In genomic region chr7:45338161-45338911, GRCm38 (mm10) we compare ENCODE assay signal across 7 mouse cellular contexts. TPM values are rescaled to one million over a fixed set of nuclear protein-coding genes. Genes with fewer than 3 reads are reported as not detected.
DNase-seq lines count a peak whose midpoint lies in the region; ATAC-seq and TF ChIP-seq lines count a peak whose summit lies in the region.

No protein-coding gene starts in this region.

- no peak for TF ChIP-seq CTCF in C2C12 (IDR thresholded peaks at IDR 0.05; ENCODE audit: control insufficient read depth, insufficient read depth, insufficient read length)

- no peaks in the 10 kb centered on the region for H3K27me3 ChIP-seq in C2C12 (ENCODE audit: control insufficient read depth, insufficient read depth, insufficient read length)
- H3K27me3 ChIP-seq in forebrain, embryonic 12.5 days, result peaks cover 54% of the 10 kb centered on the region
- peaks cover 3% of the 10 kb centered on the region; the same call in 1 of the 2 replicates for H3K27me3 ChIP-seq in kidney, embryonic 15.5 days
- no peaks in the 10 kb centered on the region for H3K27me3 ChIP-seq in splenic B cell, adult 2 months (ENCODE audit: control insufficient read depth, insufficient read depth, low read length, poor library complexity, severe bottlenecking)

- no peak overlapping the region for H3K27ac ChIP-seq in forebrain, embryonic 12.5 days
- peak overlapping the region; percentile 80 for H3K27ac ChIP-seq in kidney, embryonic 15.5 days

- peak; percentile 8; the same call in 1 of the 2 replicates for ATAC-seq in forebrain, embryonic 12.5 days (ENCODE audit: low FRiP score)
- peak; percentile 16 for ATAC-seq in kidney, embryonic 15.5 days (replicated peaks; ENCODE audit: low FRiP score)

- 3% methylated on average over 14 of the region's 14 CpGs for WGBS in forebrain, embryonic 12.5 days
- 2% methylated on average over 14 of the region's 14 CpGs for WGBS in kidney, embryonic 15.5 days

- H3K9me3 ChIP-seq in forebrain, embryonic 12.5 days, result no peaks in the 10 kb centered on the region
- H3K9me3 ChIP-seq in kidney, embryonic 15.5 days (replicated peaks), result no peaks in the 10 kb centered on the region

- no peak overlapping the region for H3ac ChIP-seq in C2C12 (ENCODE audit: control insufficient read depth, insufficient read length, low read depth)

- H3K4me3 ChIP-seq in C2C12 (ENCODE audit: insufficient read depth, poor library complexity, severe bottlenecking), result no peak overlapping the region
- peak overlapping the region; percentile 50; the same call in 1 of the 2 replicates for H3K4me3 ChIP-seq in forebrain, embryonic 12.5 days (replicated peaks)
- H3K4me3 ChIP-seq in kidney, embryonic 15.5 days (replicated peaks), result peak overlapping the region; percentile 59

- H3K4me2 ChIP-seq in forebrain, embryonic 12.5 days, result peak overlapping the region; percentile 85
- peak overlapping the region; percentile 86 for H3K4me2 ChIP-seq in kidney, embryonic 15.5 days

- no peaks in the 10 kb centered on the region for H3K79me2 ChIP-seq in C2C12 (ENCODE audit: control insufficient read depth, insufficient read depth)

- peak; percentile 79 for DNase-seq in A20 (ENCODE audit: low read depth, low spot score)
- DNase-seq in lung, postnatal 10 days, result peak; percentile 71
- DNase-seq in splenic B cell, adult 2 months (ENCODE audit: low read depth, low spot score), result peak; percentile 54
- DNase-seq in layer of hippocampus, postnatal 36 days, result no peak

- H3K79me3 ChIP-seq in C2C12 (ENCODE audit: low read depth), result no peaks in the 10 kb centered on the region

- H3K4me1 ChIP-seq in forebrain, embryonic 12.5 days, result peaks cover 56% of the 10 kb centered on the region
- H3K4me1 ChIP-seq in kidney, embryonic 15.5 days, result peaks cover 67% of the 10 kb centered on the region

- H3K9ac ChIP-seq in forebrain, embryonic 12.5 days, result no peak overlapping the region
- 0 out of 2 replicates have a peak overlapping the region, but pooled peaks have one; percentile 64 for H3K9ac ChIP-seq in kidney, embryonic 15.5 days

- no peaks in the 10 kb centered on the region for H3K36me3 ChIP-seq in C2C12 (ENCODE audit: control insufficient read depth, insufficient read depth)
- no peaks in the 10 kb centered on the region for H3K36me3 ChIP-seq in forebrain, embryonic 12.5 days (replicated peaks)
- H3K36me3 ChIP-seq in kidney, embryonic 15.5 days, result no peaks in the 10 kb centered on the region
- H3K36me3 ChIP-seq in splenic B cell, adult 2 months (ENCODE audit: control insufficient read depth, insufficient read depth, low read length, poor library complexity, severe bottlenecking), result no peaks in the 10 kb centered on the region

TF ChIP-seq in C2C12, 6 proteins besides CTCF, POLR2A, EP300 and RAD21:
- TF ChIP-seq MYOD1 (IDR thresholded peaks at IDR 0.05; ENCODE audit: control insufficient read depth, insufficient read length, low read depth) (no peak), USF1 (IDR thresholded peaks at IDR 0.05; ENCODE audit: low read depth) (peak; percentile 64), MAX (IDR thresholded peaks at IDR 0.05) (no peak)
TF ChIP-seq in C2C12: peak in this region for 1.

RNA-seq across cellular contexts. Expression of gene Hrc, which starts 3.2 kb away (rescaled TPM):
- polyA plus RNA-seq in C2C12 (2012; fragmentation: generic; extraction: Trizol), result 0.51 TPM
- polyA plus RNA-seq in forebrain, embryonic 12.5 days (2016; fragmentation: Nextera tagmentation; extraction: Ambion mirVana), result 0.13 and 0.20 TPM in 2 replicates
- 2.1 and 2.5 TPM in 2 replicates for polyA plus RNA-seq in kidney, embryonic 15.5 days (2015; fragmentation: Nextera tagmentation; extraction: Ambion mirVana)
- under 1 TPM; 0.20 to 0.46 TPM for total RNA-seq in layer of hippocampus, postnatal 36 days (2021)

RNA-seq across cellular contexts. Expression of gene Trpm4, which starts 4.8 kb away (rescaled TPM):
- polyA plus RNA-seq in C2C12 (2012; fragmentation: generic; extraction: Trizol), result 10.6 TPM
- polyA plus RNA-seq in forebrain, embryonic 12.5 days (2016; fragmentation: Nextera tagmentation; extraction: Ambion mirVana), result 4.6 and 6.6 TPM in 2 replicates
- 17.4 and 19.0 TPM in 2 replicates for polyA plus RNA-seq in kidney, embryonic 15.5 days (2015; fragmentation: Nextera tagmentation; extraction: Ambion mirVana)
- 10 to 100 TPM; 12.9 to 14.8 TPM for total RNA-seq in layer of hippocampus, postnatal 36 days (2021)

RNA-seq across cellular contexts. Expression of gene Ppfia3, which starts 28.5 kb away (rescaled TPM):
- 4.8 TPM for polyA plus RNA-seq in C2C12 (2012; fragmentation: generic; extraction: Trizol)
- 12.6 and 14.9 TPM in 2 replicates for polyA plus RNA-seq in forebrain, embryonic 12.5 days (2016; fragmentation: Nextera tagmentation; extraction: Ambion mirVana)
- polyA plus RNA-seq in kidney, embryonic 15.5 days (2015; fragmentation: Nextera tagmentation; extraction: Ambion mirVana), result 6.7 and 7.5 TPM in 2 replicates
- total RNA-seq in layer of hippocampus, postnatal 36 days (2021), result 100 to 1,000 TPM; 126 to 128 TPM

RNA-seq across cellular contexts. Expression of gene Lin7b, which starts 32.0 kb away (rescaled TPM):
- polyA plus RNA-seq in C2C12 (2012; fragmentation: generic; extraction: Trizol), result 0.94 TPM
- polyA plus RNA-seq in forebrain, embryonic 12.5 days (2016; fragmentation: Nextera tagmentation; extraction: Ambion mirVana), result 3.1 TPM in 2 replicates
- 0.41 and 0.96 TPM in 2 replicates for polyA plus RNA-seq in kidney, embryonic 15.5 days (2015; fragmentation: Nextera tagmentation; extraction: Ambion mirVana)
- total RNA-seq in layer of hippocampus, postnatal 36 days (2021), result 100 to 1,000 TPM; 133 to 154 TPM

RNA-seq across cellular contexts. Expression of gene Snrnp70, which starts 57.2 kb away (rescaled TPM):
- 321 TPM for polyA plus RNA-seq in C2C12 (2012; fragmentation: generic; extraction: Trizol)
- 313 and 314 TPM in 2 replicates for polyA plus RNA-seq in forebrain, embryonic 12.5 days (2016; fragmentation: Nextera tagmentation; extraction: Ambion mirVana)
- polyA plus RNA-seq in kidney, embryonic 15.5 days (2015; fragmentation: Nextera tagmentation; extraction: Ambion mirVana), result 225 and 242 TPM in 2 replicates
- total RNA-seq in layer of hippocampus, postnatal 36 days (2021), result 100 to 1,000 TPM; 379 to 450 TPM

Comparison
In these comparisons a context has a peak if more than half of its experiments do, and no peak if none do; other contexts are left out.
1. DNase-seq: peak in A20 (single experiment), lung, postnatal 10 days (single experiment) and splenic B cell, adult 2 months (single experiment); none in layer of hippocampus, postnatal 36 days (0 of 2).